Mouse (Mus musculus): Measurements from ENCODE around the gene Nyx.

Gene Nyx

GRCm38 (mm10) chrX:13492922-13493321 lies 27.0 kb downstream of the Nyx start:
- DNase-seq (ENCODE audit: low spot score in 2 of 2): no peak

DNA sequence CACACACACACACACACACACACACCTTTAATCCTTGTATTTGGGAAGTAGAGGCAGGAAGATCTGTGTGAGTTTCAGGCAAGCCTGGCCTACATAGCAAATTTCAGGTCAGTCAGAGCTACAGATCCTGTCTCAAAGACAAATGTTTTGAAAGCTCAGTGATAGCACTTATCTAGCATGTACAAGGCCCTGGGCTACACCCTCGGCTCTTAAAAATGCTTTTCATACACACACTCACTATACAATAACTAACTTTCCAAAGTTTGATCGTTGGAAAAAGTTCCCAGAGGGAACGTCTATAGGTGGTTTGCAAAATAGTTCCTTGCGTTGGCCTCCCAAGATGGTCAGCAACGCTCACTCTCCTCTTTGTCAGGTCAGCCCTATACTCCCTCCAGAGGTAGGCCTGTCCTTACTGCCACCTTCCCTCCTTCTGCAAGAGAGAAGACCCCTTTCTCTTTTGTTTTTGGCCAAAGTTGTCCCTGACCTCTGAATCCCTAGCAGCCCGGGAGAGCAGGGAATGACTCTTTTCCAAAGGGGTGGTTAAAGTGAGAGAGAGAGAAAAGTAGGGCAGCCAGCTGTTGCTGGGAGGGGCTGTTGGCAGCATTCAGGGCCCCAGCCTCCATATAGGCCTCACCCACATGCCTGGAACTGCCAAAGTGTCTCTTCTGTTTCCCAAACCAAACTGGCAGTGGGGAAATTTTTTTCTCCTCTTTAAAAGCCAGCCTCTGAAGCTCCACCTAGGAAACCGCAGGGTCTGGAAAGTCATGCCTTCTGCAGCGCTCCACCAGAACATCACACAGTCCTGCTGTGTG lies 29.2 kb downstream of the Nyx start:
- DNase-seq (ENCODE audit: low spot score in 2 of 2): no peak

- no peak for DNase-seq (ENCODE audit: low spot score in 2 of 2)
Measured at GRCm38 (mm10) chrX:13500284-13500683, 34.4 kb downstream of the Nyx start.

- DNase-seq (ENCODE audit: low spot score in 2 of 2): no peak
Measured at GRCm38 (mm10) chrX:13502862-13503375, 37.0 kb downstream of the Nyx start.

GRCm38 (mm10) chrX:13504389-13504788 lies 38.5 kb downstream of the Nyx start:
- DNase-seq (ENCODE audit: low spot score in 2 of 2): no peak

GRCm38 (mm10) chrX:13506376-13506775 lies 40.5 kb downstream of the Nyx start:
- DNase-seq (ENCODE audit: low spot score in 2 of 2): no peak

- no peak for DNase-seq (ENCODE audit: low spot score in 2 of 2)
Measured at GRCm38 (mm10) chrX:13513127-13513526, 47.2 kb downstream of the Nyx start.

DNA sequence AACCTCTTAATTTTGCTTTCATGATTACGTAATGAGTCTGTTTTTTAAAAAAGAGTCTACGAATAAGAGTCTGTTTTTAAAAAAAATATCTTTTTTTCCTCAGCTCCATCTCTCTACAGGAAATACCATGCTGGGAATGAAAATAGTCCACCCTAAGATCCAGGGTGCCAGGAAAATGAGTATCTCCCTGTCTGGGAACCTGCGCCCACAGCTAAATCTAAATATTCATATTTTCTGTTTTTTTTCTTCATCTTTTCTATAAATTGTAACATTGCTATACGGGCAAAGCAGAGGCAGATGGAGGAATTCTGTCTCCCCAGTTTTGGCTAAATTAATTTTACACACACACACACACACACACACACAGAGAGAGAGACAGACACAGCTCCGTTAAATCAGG lies 48.0 kb downstream of the Nyx start:
- DNase-seq (ENCODE audit: low spot score in 2 of 2): no peak

- DNase-seq (ENCODE audit: low spot score in 2 of 2): peak; percentile 34 to 47
Measured at GRCm38 (mm10) chrX:13516451-13516850, 50.5 kb downstream of the Nyx start.

GRCm38 (mm10) chrX:13518019-13518418 lies 52.1 kb downstream of the Nyx start:
- DNase-seq (ENCODE audit: low spot score in 2 of 2): no peak

GRCm38 (mm10) chrX:13518781-13519407 lies 53.0 kb downstream of the Nyx start:
- DNase-seq (ENCODE audit: low spot score in 2 of 2): no peak

GRCm38 (mm10) chrX:13519408-13519783 lies 53.5 kb downstream of the Nyx start:
- DNase-seq (ENCODE audit: low spot score in 2 of 2): no peak

- DNase-seq (ENCODE audit: low spot score in 2 of 2): no peak
Measured at GRCm38 (mm10) chrX:13520566-13520965, 54.7 kb downstream of the Nyx start.

- no peak for DNase-seq (ENCODE audit: low spot score in 2 of 2)
Measured at GRCm38 (mm10) chrX:13521288-13521687, 55.4 kb downstream of the Nyx start.

All from spleen, postnatal 36 days (tissue).